Mouse (Mus musculus) spleen, adult 2 months (tissue): ENCODE results near the gene Tor4a.

ENCODE experiments used
- CTCF ChIP-seq: fragments of 200-500 bp; IDR thresholded peaks from 2 replicates; pipeline ENCODE4 v1.5.1; 2011; ENCODE audit warnings: mild to moderate bottlenecking, inconsistent platforms; ENCODE audit not compliant: insufficient read depth, insufficient read length, insufficient replicate concordance; ENCODE audit errors: extremely low read depth
- POLR2A ChIP-seq: fragments of 200-500 bp; IDR thresholded peaks from 2 replicates; pipeline ENCODE4 v1.6.1; 2011; ENCODE audit warnings: low read depth, low read length, inconsistent platforms

GRCm38 (mm10) chr2:25207593-25207992, 10.9 kb upstream of the Tor4a start:
- TF ChIP-seq CTCF (no peak), POLR2A (no peak)
